Mouse (Mus musculus) ES-E14 (cell line): ENCODE results near the gene Phldb2.

Experiments
- MAFK ChIP-seq: IDR thresholded peaks from 2 replicates; pipeline ENCODE4 v1.6.1; 2014; ENCODE audit warnings: mild to moderate bottlenecking, low read depth, low read length, inconsistent platforms; ENCODE audit not compliant: insufficient read depth
- ZNF384 ChIP-seq: IDR thresholded peaks from 2 replicates; pipeline ENCODE4 v1.6.1; 2012; ENCODE audit warnings: low read depth, low read length, inconsistent platforms

DNA sequence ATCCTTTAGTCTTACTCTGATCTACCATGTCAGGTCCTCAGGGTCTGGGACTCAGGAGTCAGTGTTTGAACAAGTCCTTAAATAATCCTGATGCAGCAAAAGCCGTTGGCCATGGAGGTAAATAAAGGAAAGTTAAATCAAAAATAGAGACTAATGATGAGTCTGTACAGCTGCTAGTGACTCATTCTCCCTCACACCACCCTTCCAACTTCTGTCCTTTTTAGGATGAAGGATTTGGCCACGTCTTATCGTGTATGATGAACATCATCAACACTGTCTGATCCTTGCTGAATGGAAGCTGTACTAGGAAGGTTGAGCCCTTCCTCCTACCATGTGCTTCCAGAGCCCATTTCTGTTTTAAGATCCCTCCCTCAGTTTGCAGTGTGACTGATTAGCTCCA, 23.1 kb downstream of the Phldb2 start:
- no peak for TF ChIP-seq ZNF384
- TF ChIP-seq MAFK, result no peak
